31 mouse cellular contexts compared by ENCODE assay signal in genomic region chr7:144821901-144822300, GRCm38 (mm10). TPM values are rescaled to one million over a fixed set of nuclear protein-coding genes. Genes with fewer than 3 reads are reported as not detected.
A peak's percentile ranks its signal among the peaks of the same experiment; 100 is the strongest.
DNase-seq lines count a peak whose midpoint lies in the region; ATAC-seq and TF ChIP-seq lines count a peak whose summit lies in the region.
"Had no signal": no experiment of that assay in that cellular context is flagged by ENCODE, and none has a peak within 500 bp of the region (broad histone marks: within the 10 kb centered on the region; RNA-seq: fewer than 3 reads in every experiment).

No protein-coding gene starts in this region.

- no peak for ATAC-seq in hindbrain, embryonic 16.5 days
- no peak for ATAC-seq in cerebellum, adult (ENCODE audit: insufficient number of reproducible peaks, low FRiP score, low TSS enrichment)
- ATAC-seq: CD4-positive, CD25-positive, alpha-beta regulatory T cell, adult 4 months; forebrain, embryonic 14.5 days; forebrain, embryonic 16.5 days had no signal

- no peak overlapping the region for H3K4me3 ChIP-seq in hindbrain, embryonic 10.5 days
- no peak overlapping the region for H3K4me3 ChIP-seq in hindbrain, embryonic 16.5 days (ENCODE audit: low read length)
- H3K4me3 ChIP-seq in E14TG2a.4 (replicated peaks; ENCODE audit: low read length), result peak overlapping the region; percentile 14; the same call in 1 of the 2 replicates
- H3K4me3 ChIP-seq in ES-E14 (ENCODE audit: insufficient read depth in 1 of 2, low read depth in 1 of 2, low read length in 2 of 2, poor library complexity in 1 of 2, severe bottlenecking in 1 of 2), result no peak overlapping the region
- H3K4me3 ChIP-seq: embryonic facial prominence, embryonic 13.5 days; embryonic facial prominence, embryonic 15.5 days; erythroblast, embryonic 14.5 days; forebrain, embryonic 10.5 days; forebrain, embryonic 12.5 days had no signal

- H3K27me3 ChIP-seq in hindbrain, embryonic 10.5 days (ENCODE audit: insufficient read depth, poor library complexity, severe bottlenecking), result peaks cover 44% of the 10 kb centered on the region
- no peaks in the 10 kb centered on the region for H3K27me3 ChIP-seq in hindbrain, embryonic 16.5 days (replicated peaks; ENCODE audit: control insufficient read depth, insufficient read depth, low read length)
- H3K27me3 ChIP-seq in E14TG2a.4 (ENCODE audit: insufficient read depth, low read length), result peaks cover 47% of the 10 kb centered on the region

- no peak for DNase-seq in hindbrain, embryonic 10.5 days (ENCODE audit: low spot score)
- peak; percentile 81 for DNase-seq in ES-E14 (ENCODE audit: low read depth, low spot score)
- DNase-seq in ZHBTc4 (ENCODE audit: low read depth, low spot score), result peak; percentile 94
- no peak for DNase-seq in thymus, adult 18-20 months
- DNase-seq: adrenal gland, adult 2 months; adrenal gland, postnatal 10 days; adrenal gland, postnatal 25 days; B cell, adult 2 months; cerebellum, adult 11-12 months; cerebellum, adult 2 months; cerebellum, adult 9-10 months; cerebellum, postnatal 10 days; cerebellum, postnatal 25 days; embryo, embryonic 11 days had no signal

- no peak overlapping the region for H3K9ac ChIP-seq in hindbrain, embryonic 16.5 days (ENCODE audit: low read depth, low read length)
- no peak overlapping the region for H3K9ac ChIP-seq in ES-E14 (ENCODE audit: insufficient read depth, low read depth, low read length, poor library complexity, severe bottlenecking)
- H3K9ac ChIP-seq: embryonic facial prominence, embryonic 13.5 days; embryonic facial prominence, embryonic 15.5 days; forebrain, embryonic 12.5 days had no signal

- H3K27ac ChIP-seq in hindbrain, embryonic 10.5 days, result peak overlapping the region; percentile 40; the same call in 1 of the 2 replicates
- H3K27ac ChIP-seq in hindbrain, embryonic 16.5 days (ENCODE audit: low read depth, low read length), result no peak overlapping the region
- H3K27ac ChIP-seq in ES-E14 (ENCODE audit: insufficient read depth, low read depth, low read length, poor library complexity, severe bottlenecking), result no peak overlapping the region
- H3K27ac ChIP-seq: embryonic facial prominence, embryonic 13.5 days; embryonic facial prominence, embryonic 15.5 days; forebrain, embryonic 12.5 days had no signal

- no peak for TF ChIP-seq CTCF in E14TG2a.4 (conservative IDR thresholded peaks at IDR 0.05; ENCODE audit: low read length)

- H3K4me2 ChIP-seq in hindbrain, embryonic 16.5 days (ENCODE audit: low read length), result no peak overlapping the region
- H3K4me2 ChIP-seq: embryonic facial prominence, embryonic 13.5 days; embryonic facial prominence, embryonic 15.5 days; forebrain, embryonic 12.5 days had no signal

- in situ Hi-C loops in ES-E14 (cut with MboI; ENCODE audit: low sequenced_read_pairs in 2 of 2, unreplicated experiment in 2 of 2), result no loop called here

- peaks cover 33% of the 10 kb centered on the region for H3K4me1 ChIP-seq in hindbrain, embryonic 10.5 days (replicated peaks)
- no peaks in the 10 kb centered on the region for H3K4me1 ChIP-seq in hindbrain, embryonic 16.5 days (ENCODE audit: control insufficient read depth, insufficient read depth, low read depth, low read length)
- H3K4me1 ChIP-seq in E14TG2a.4 (replicated peaks; ENCODE audit: low read depth, low read length) (peaks cover 40% of the 10 kb centered on the region), ES-E14 (ENCODE audit: control insufficient read depth in 2 of 2, insufficient read depth in 2 of 2, low read length in 2 of 2, poor library complexity in 1 of 2) (0 out of 4 replicates have a peak, but pooled peaks cover 0 to 5% of the 10 kb centered on the region in 2 experiments)
- H3K4me1 ChIP-seq: embryonic facial prominence, embryonic 13.5 days; embryonic facial prominence, embryonic 15.5 days had no signal

- H3K9me3 ChIP-seq in hindbrain, embryonic 10.5 days, result peaks cover 18% of the 10 kb centered on the region
- H3K9me3 ChIP-seq in hindbrain, embryonic 16.5 days (ENCODE audit: control insufficient read depth, low read length), result peaks cover 13% of the 10 kb centered on the region
- H3K9me3 ChIP-seq in E14TG2a.4 (ENCODE audit: low read length), result peaks cover 5% of the 10 kb centered on the region; the same call in 1 of the 2 replicates
- no peaks in the 10 kb centered on the region for H3K9me3 ChIP-seq in ES-E14 (ENCODE audit: control insufficient read depth, insufficient read depth, low read depth, low read length)
- H3K9me3 ChIP-seq: embryonic facial prominence, embryonic 13.5 days; embryonic facial prominence, embryonic 15.5 days; forebrain, embryonic 12.5 days had no signal

- WGBS in hindbrain, embryonic 10.5 days, result 30% methylated on average over 7 of the region's 7 CpGs
- WGBS in hindbrain, embryonic 16.5 days, result 23% methylated on average over 7 of the region's 7 CpGs

- H3K36me3 ChIP-seq in hindbrain, embryonic 10.5 days, result no peaks in the 10 kb centered on the region
- H3K36me3 ChIP-seq in hindbrain, embryonic 16.5 days (ENCODE audit: control insufficient read depth, insufficient read depth, low read length), result no peaks in the 10 kb centered on the region
- H3K36me3 ChIP-seq in E14TG2a.4 (ENCODE audit: insufficient read depth, low read length) (no peaks in the 10 kb centered on the region), ES-E14 (ENCODE audit: control insufficient read depth, insufficient read depth, low read length, poor library complexity, severe bottlenecking) (no peaks in the 10 kb centered on the region)
- H3K36me3 ChIP-seq: embryonic facial prominence, embryonic 13.5 days; embryonic facial prominence, embryonic 15.5 days; forebrain, embryonic 10.5 days; forebrain, embryonic 12.5 days had no signal

TF ChIP-seq in ES-E14, 5 proteins besides CTCF, POLR2A, EP300 and RAD21:
- no peak for TF ChIP-seq MAFK (IDR thresholded peaks at IDR 0.05; ENCODE audit: insufficient read depth, low read depth, low read length)

RNA-seq across cellular contexts. Expression of gene Fgf3, which starts 16.0 kb away (rescaled TPM):
- polyA plus RNA-seq in hindbrain, embryonic 10.5 days (2016; fragmentation: Nextera tagmentation; extraction: Ambion mirVana), result 1.7 and 2.6 TPM in 2 replicates
- 13.1 and 14.5 TPM in 2 replicates for polyA plus RNA-seq in hindbrain, embryonic 16.5 days (2015; fragmentation: Nextera tagmentation; extraction: Ambion mirVana)
- 2.4 and 3.3 TPM in 2 replicates for total RNA-seq in ES-E14 (2012; rRNA removed)
- total RNA-seq: CH12.LX, MEL had no signal
- polyA plus RNA-seq: CD4-positive, CD25-positive, alpha-beta regulatory T cell, adult 4 months had no signal

RNA-seq across cellular contexts. Expression of gene Fgf4, which starts 25.3 kb away (rescaled TPM):
- 0.15 TPM in 1 of 2 replicates, not detected in the other for polyA plus RNA-seq in hindbrain, embryonic 10.5 days (2016; fragmentation: Nextera tagmentation; extraction: Ambion mirVana)
- polyA plus RNA-seq in hindbrain, embryonic 16.5 days (2015; fragmentation: Nextera tagmentation; extraction: Ambion mirVana), result not detected in 2 replicates
- 147 and 268 TPM in 2 replicates for total RNA-seq in ES-E14 (2012; rRNA removed)
- total RNA-seq: adrenal gland, adult 2 months; adrenal gland, postnatal 10 days; adrenal gland, postnatal 25 days; adrenal gland, postnatal 4 days; CH12.LX; MEL had no signal
- polyA plus RNA-seq: adrenal gland, adult 2 months; brain, embryonic 14.5 days; cerebellum, adult 2 months; cortical plate, adult 2 months; erythroblast, embryonic 14.5 days; forebrain, embryonic 10.5 days; forebrain, embryonic 12.5 days; forebrain, embryonic 14.5 days; forebrain, embryonic 16.5 days; frontal cortex, adult 2 months had no signal

Comparison
In these comparisons a context has a peak if more than half of its experiments do, and no peak if none do; other contexts are left out.
1. DNase-seq: peak in ES-E14 (single experiment) and ZHBTc4 (single experiment); none in hindbrain, embryonic 10.5 days (single experiment) and thymus, adult 18-20 months (0 of 2).